Mouse (Mus musculus): ENCODE measurements at regions not wholly inside any gene's neighbourhood (a gene's known extent, or its start where the extent isn't known, plus 50 kb on each side); places are given as distances from the start of the nearest gene placed in this dataset.

- peak; percentile 66 for DNase-seq (ENCODE audit: low read depth, low spot score)
Measured at GRCm38 (mm10) chr19:29194066-29194830, 57.4 kb upstream of the Jak2 start.

GRCm38 (mm10) chr19:29196186-29196585, 55.4 kb upstream of the Jak2 start:
- DNase-seq (ENCODE audit: low read depth, low spot score) = no peak

- DNase-seq (ENCODE audit: low read depth, low spot score) = no peak
Measured at GRCm38 (mm10) chr19:29198636-29199035, 53.0 kb upstream of the Jak2 start.

DNA sequence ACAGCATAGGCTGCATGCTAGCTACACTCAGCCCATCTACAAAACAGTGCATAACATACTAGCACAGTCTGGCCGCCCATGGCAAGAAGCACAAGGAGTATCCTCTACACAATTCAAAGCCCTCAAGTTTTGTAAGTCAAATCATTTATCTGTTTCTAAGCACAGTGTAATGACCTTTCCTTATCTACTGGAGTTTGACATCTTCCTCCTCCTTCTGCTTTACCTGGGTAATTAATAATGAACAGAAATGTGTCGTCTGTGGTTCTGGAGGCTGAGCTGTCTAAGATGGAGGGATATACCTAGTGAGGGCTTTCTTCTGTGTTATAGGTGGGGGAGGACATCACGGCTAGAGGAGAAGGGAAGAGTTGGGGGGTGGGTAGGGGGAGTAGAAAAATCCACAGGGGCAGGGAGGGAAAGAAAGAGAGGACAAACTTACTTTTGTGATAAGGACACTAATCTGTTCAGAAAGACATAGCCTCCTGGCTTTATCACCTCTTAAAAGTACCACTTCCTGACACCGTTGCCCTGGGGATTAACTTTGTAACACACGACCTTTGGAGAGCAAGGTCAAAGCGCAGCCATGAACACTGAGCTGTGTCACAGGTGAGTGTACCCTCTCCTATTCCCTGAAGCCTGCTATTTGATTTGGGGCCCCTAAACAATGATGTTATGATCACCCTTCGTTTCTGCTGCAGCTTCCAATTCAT, 52.4 kb upstream of the Jak2 start:
- DNase-seq (ENCODE audit: low read depth, low spot score) = no peak

GRCm38 (mm10) chr19:29201674-29202073, 50.0 kb upstream of the Jak2 start:
- DNase-seq (ENCODE audit: low read depth, low spot score) = no peak
